Mouse (Mus musculus) CH12.LX (cell line): ENCODE measurements around the gene Cfap52.

Experiments
- BHLHE40 ChIP-seq: IDR thresholded peaks from 2 replicates; pipeline ENCODE4 v1.6.1; 2011; ENCODE audit warnings: mild to moderate bottlenecking, low read depth, low read length, improper control_type of control experiment
- CHD2 ChIP-seq: IDR thresholded peaks from 2 replicates; pipeline ENCODE4 v1.6.1; 2011; ENCODE audit warnings: low read length, improper control_type of control experiment
- CTCF ChIP-seq, 2 experiments: IDR thresholded peaks in 1 of 2; conservative IDR thresholded peaks in 1 of 2; 2 replicates each; pipeline ENCODE4 v1.5.1; 2011 to 2012; ENCODE audit warnings: low read depth in 2 of 2, low read length in 2 of 2, improper control_type of control experiment in 1 of 2, inconsistent platforms in 1 of 2, mild to moderate bottlenecking in 1 of 2, moderate library complexity in 1 of 2
- EP300 ChIP-seq: IDR thresholded peaks from 2 replicates; pipeline ENCODE4 v1.6.1; 2011; ENCODE audit warnings: low read length, improper control_type of control experiment
- ETS1 ChIP-seq: conservative IDR thresholded peaks from 2 replicates; pipeline ENCODE4 v1.6.1; 2012; ENCODE audit warnings: low read depth, mild to moderate bottlenecking, inconsistent platforms, low read length, improper control_type of control experiment, moderate library complexity
- HCFC1 ChIP-seq: IDR thresholded peaks from 2 replicates; pipeline ENCODE4 v1.6.1; 2012; ENCODE audit warnings: low read depth, mild to moderate bottlenecking, inconsistent platforms, low read length, improper control_type of control experiment
- MAX ChIP-seq: IDR thresholded peaks from 2 replicates; pipeline ENCODE4 v1.6.1; 2011; ENCODE audit warnings: low read length, improper control_type of control experiment
- MEF2A ChIP-seq: IDR thresholded peaks from 2 replicates; pipeline ENCODE4 v1.6.1; 2014; ENCODE audit warnings: low read depth, mild to moderate bottlenecking, inconsistent platforms, low read length, improper control_type of control experiment, borderline replicate concordance
- NELFE ChIP-seq: IDR thresholded peaks from 2 replicates; pipeline ENCODE4 v1.6.1; 2011; ENCODE audit warnings: low read depth, low read length, improper control_type of control experiment
- POLR2A ChIP-seq: IDR thresholded peaks from 2 replicates; pipeline ENCODE4 v1.6.1; 2011; ENCODE audit warnings: low read depth, mild to moderate bottlenecking, improper control_type of control experiment, low read length
- SIN3A ChIP-seq: IDR thresholded peaks from 2 replicates; pipeline ENCODE4 v1.6.1; 2012; ENCODE audit warnings: low read length, improper control_type of control experiment, inconsistent platforms
- TCF12 ChIP-seq: IDR thresholded peaks from 2 replicates; pipeline ENCODE4 v1.6.1; 2014; ENCODE audit warnings: low read depth, mild to moderate bottlenecking, inconsistent platforms, low read length, improper control_type of control experiment
- USF2 ChIP-seq: conservative IDR thresholded peaks from 2 replicates; pipeline ENCODE4 v1.6.1; 2011; ENCODE audit warnings: low read depth, low read length, improper control_type of control experiment
- ZNF384 ChIP-seq: IDR thresholded peaks from 2 replicates; pipeline ENCODE4 v1.6.1; 2012; ENCODE audit warnings: low read depth, low read length, improper control_type of control experiment, inconsistent platforms

DNA sequence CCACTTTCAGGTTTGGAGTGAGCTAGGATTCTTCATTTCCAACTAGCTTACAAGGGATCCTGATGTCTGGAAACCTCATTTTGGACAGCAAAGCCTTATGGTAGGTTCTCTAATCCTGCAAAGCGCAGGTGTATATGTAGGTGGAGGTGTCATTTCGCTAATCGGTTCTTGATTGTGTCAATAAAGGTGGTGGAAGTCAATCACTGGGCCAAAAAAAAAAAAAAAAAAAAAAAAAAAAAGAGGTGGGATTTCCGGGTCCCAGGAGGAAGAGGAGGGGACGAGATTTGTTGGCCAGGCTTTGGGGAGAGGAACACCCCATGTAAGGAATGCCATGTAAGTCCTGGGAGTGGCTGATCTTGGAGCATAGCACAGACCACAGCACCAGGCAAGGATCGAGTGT is 11.0 kb downstream of the Cfap52 start:
- no peak for TF ChIP-seq CTCF (conservative IDR thresholded peaks at IDR 0.05 in 1 of 2, IDR thresholded peaks at IDR 0.05 in 1 of 2; ENCODE audit: low read depth in 2 of 2, low read length in 2 of 2)
- no peak for TF ChIP-seq HCFC1
- TF ChIP-seq USF2: no peak
- TF ChIP-seq POLR2A: no peak
- no peak for TF ChIP-seq EP300
- TF ChIP-seq CHD2: no peak
- no peak for TF ChIP-seq MEF2A
- no peak for TF ChIP-seq MAX
- no peak for TF ChIP-seq TCF12
- TF ChIP-seq BHLHE40: no peak
- no peak for TF ChIP-seq SIN3A
- TF ChIP-seq ETS1: no peak
- TF ChIP-seq ZNF384: peak; percentile 56
- TF ChIP-seq NELFE: no peak
